Mouse (Mus musculus) embryonic fibroblast, embryonic 13.5 days (primary cell): ENCODE measurements around the gene Lrp5.

ENCODE experiments used
- CTCF ChIP-seq: IDR thresholded peaks from 2 replicates; pipeline ENCODE4 v1.5.1; 2011; ENCODE audit warnings: mild to moderate bottlenecking, control low read depth, low read length, moderate library complexity, borderline replicate concordance; ENCODE audit not compliant: insufficient read depth
- POLR2A ChIP-seq: IDR thresholded peaks from 2 replicates; pipeline ENCODE4 v1.6.1; 2011; ENCODE audit warnings: low read depth, mild to moderate bottlenecking, control low read depth, low read length, moderate library complexity

DNA sequence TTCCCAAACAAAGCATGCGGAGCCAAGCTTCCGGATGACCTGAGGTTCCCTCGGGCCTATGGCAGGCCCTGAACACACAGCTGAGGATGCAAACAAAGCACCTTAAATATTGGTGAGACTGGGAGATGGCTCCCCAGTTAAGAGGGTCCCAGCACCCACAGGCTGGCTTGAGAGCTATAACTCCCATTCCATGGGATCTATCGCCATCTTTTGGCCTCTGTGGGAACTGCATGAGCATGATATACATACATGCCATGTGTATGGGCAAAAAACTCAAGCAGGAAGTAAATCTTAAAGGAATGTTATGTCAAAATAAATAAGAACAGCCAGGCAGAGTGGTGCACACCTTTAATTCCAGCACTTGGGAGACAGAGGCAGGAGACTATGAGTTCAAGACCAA is 37.5 kb upstream of the Lrp5 start:
- TF ChIP-seq CTCF (no peak), POLR2A (no peak)
